Mouse (Mus musculus) adrenal gland, postnatal 10 days (tissue): Measurements from ENCODE around the gene Ankrd33. TPM values are rescaled to one million over a fixed set of nuclear protein-coding genes. Genes with fewer than 3 reads are reported as not detected.
A peak's percentile ranks its signal among the peaks of the same experiment; 100 is the strongest.

Experiments used
- DNase-seq: peaks from one replicate; pipeline ENCODE4 v3.0.0; 2021; ENCODE audit warnings: mixed read lengths
- total RNA-seq, 2 experiments: library from RNA; stranded (reverse); gene quantifications; 2 replicates each; pipeline ENCODE4 v1.2.3; 2021

Ankrd33 gene
- total RNA-seq, 2 experiments from 2014 or later: 0.24 to 0.33 TPM

DNA sequence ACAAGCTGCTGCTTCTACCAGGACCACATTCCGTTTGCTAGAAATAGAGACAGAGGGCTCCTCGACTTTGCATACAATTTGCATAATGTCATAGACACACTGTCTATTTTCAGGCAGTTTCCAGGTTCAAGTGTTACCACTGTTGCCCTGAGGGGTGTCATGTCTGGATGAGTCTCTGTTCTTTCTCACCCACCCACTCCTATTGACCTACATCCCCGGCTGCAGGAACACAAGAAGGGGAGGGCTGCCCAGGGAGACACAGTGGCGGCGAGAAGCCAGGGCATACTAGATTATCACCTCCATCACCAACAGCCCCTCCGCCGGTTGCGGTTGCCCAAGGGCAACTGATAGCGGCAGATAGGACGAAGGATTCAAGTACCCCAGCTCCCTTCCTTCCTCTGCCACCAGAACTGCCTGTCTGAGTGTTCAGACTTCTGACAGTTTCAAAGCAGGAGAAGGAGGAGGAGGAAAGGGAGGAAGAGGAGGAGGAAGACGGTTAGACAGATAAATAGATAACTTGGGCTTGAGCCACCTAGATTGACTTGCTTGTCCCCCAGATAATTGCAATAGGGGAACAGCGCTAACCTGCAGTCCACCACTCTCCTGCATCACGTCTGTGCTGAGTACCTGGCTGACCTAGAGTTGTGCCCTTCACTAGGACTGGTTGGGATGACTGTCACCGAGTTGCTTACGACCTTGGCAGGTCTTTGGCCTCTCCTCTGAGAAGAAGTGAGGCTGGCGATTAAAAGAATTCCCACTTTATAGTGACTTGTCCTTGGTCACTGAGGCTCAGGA, 31.8 kb downstream of the Ankrd33 start:
- no peak for DNase-seq

GRCm38 (mm10) chr15:101147910-101148273, 32.3 kb downstream of the Ankrd33 start:
- no peak for DNase-seq

DNA sequence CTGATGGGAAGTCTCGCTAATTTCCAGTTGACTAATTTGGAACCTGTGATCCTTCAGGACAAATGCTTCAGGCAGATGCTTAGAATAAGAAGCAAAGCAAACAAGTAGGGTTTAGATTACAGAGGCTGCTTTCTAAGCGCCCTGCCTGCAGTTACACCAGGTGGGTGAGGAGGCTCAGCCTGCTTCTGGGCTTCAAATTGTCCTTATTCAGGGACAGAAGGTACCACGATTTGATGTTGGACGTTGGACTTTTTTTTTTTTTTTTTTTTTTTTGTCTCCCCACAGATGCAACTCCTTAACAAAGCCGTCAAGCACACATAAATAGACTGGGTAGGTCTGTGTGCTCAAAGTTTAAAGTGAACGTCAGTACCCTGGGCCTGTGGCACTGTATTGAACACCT, 33.0 kb downstream of the Ankrd33 start:
- no peak for DNase-seq

- DNase-seq: no peak
Measured at GRCm38 (mm10) chr15:101151409-101152261, 36.1 kb downstream of the Ankrd33 start.

- DNase-seq: no peak
Measured at GRCm38 (mm10) chr15:101154700-101155616, 39.4 kb downstream of the Ankrd33 start.

DNA sequence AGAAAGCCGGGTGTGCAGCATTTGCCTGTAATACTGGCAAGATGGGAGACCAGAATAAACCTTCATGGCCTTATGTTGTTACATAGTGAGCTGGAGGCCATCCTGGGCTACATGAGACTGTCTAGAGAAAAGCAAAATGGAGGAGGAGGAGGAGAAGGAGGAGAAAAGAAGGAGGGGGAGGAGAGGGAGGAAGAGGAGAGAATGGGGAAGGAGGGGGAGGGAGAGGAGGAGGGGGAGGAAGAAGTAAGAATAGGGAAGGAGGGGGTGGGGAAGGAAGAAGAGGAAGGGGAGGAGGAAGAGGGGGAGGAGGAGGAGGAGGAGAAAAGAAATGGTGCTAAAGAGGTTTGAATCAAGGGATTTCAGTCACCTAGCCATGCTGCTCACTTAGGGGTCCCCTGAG, 44.6 kb downstream of the Ankrd33 start:
- no peak for DNase-seq

DNA sequence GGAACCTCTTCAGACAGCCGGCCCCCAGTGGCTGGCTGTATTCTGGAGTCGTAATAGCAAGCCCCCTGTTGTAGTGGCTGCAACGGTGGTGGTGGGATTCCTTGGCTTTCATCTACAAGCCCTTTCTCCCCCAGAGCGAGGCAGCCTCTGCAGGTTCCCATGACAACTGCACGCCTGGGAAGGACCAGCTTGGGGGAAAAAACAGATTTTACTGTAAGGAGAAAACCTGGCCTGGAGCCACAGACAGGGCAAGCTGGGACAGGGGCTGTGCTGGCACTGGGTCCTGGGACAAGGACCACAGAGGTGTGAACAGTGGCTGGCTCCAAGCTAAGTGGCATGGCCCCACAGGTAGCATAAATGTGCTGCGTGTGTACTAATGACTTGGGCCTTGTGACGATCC, 45.0 kb downstream of the Ankrd33 start:
- DNase-seq: no peak

DNA sequence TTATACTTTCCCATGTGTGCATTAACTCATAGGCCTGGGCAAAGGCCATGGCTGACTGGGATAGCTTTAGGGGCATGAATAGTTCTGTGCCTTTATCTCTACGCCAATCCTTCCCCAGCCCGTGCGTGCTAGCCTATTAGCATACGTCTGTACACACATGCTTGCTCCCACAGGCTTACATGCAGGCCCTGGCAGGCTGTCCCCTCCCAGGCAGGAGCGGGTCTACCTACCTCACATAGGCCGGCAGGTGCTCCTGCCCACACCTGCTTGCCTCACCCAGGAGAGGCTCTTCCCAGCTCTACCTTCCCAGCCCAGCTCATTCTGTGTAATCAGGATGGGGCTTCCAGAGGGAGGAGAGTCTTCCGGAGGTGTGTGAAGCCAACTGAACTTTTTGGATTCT, 46.0 kb downstream of the Ankrd33 start:
- DNase-seq: no peak

- peak; percentile 60 for DNase-seq
Measured at GRCm38 (mm10) chr15:101163056-101163458, 47.5 kb downstream of the Ankrd33 start.

- peak; percentile 51 for DNase-seq
Measured at GRCm38 (mm10) chr15:101163854-101164253, 48.3 kb downstream of the Ankrd33 start.

DNA sequence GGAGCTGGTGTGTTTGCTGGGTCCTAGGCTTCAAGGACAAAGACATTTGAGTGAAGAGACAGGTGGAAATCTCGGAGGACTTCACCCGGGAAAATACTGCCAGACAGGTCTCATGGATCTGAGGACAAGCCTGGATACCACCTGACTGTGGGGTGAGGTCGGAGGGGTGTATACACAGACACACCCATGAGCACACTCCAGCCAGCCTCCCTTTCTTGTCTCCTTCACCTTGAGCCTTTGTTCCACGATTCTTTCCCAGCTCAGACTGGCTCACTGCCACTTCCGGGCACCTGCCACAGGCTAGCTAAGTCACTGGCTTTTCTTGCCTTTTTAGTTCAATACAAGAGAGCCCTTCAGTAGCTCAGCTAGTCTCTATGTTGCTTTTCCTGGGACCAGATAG, 48.7 kb downstream of the Ankrd33 start:
- no peak for DNase-seq

DNA sequence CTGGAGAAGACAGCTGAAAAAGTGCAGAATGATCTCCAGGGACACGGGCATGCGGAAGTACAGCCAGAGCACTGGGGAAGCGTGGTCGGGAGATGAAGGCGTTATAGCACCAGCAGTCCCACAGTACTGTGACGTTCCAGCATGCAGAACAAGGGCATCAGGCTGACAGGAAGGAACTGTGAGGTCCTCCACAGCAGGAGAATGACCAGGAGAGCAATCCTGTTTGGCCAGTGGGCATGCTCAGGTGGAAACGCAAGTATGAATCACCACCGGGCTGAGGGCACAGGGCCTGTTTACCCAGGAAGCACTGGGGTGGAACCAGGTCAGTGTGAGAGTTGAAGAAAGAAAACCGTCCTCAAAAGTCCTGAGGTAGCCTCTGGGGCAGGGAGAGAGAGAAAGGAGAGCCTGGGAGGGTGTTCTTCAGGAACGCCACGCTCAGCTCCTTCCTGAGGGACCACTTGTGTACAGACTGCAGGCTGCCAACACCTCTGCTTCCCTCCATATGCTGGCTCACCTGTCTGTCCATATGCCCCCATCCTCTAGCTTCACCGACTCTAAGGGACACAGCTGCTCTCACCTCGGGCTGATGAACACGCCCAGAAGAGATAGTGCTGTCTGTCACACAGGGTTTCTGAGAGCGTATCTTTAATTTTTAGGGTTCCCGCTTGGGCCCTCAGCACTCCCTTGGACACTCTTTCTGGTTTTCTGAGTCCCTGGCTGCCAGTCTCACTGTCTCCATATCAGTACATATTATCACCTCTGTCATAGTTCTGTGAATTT, 50.3 kb downstream of the Ankrd33 start:
- DNase-seq: no peak

- DNase-seq: no peak
Measured at GRCm38 (mm10) chr15:101167553-101167952, 52.0 kb downstream of the Ankrd33 start.

Other genes with a start within 250 kb of the Ankrd33 start
- gene Scn8a, start 245.9 kb upstream of the Ankrd33 start, total RNA-seq: 1 to 10 TPM; 2.5 to 5.6 TPM
- under 1 TPM in 1 of 2 experiments, not detected in 1; 0.33 TPM for gene Gm47841, start 68.4 kb upstream of the Ankrd33 start, total RNA-seq
- gene Fignl2, start 37.2 kb upstream of the Ankrd33 start, total RNA-seq: 10 to 100 TPM in 1 of 2 experiments, 1 to 10 TPM in 1; 8.4 to 11.0 TPM
- gene Acvrl1, start 12.8 kb downstream of the Ankrd33 start, total RNA-seq: 10 to 100 TPM; 19.5 to 19.8 TPM
- gene Acvr1b, start 58.3 kb downstream of the Ankrd33 start, total RNA-seq: 10 to 100 TPM; 10.8 to 13.4 TPM
- 10 to 100 TPM; 16.4 to 24.0 TPM for gene Grasp, start 108.4 kb downstream of the Ankrd33 start, total RNA-seq
- gene Nr4a1, start 138.5 kb downstream of the Ankrd33 start, total RNA-seq: 100 to 1,000 TPM in 1 of 2 experiments, 10 to 100 TPM in 1; 95.8 to 589 TPM
- gene Atg101, start 168.5 kb downstream of the Ankrd33 start, total RNA-seq: 100 to 1,000 TPM in 1 of 2 experiments, 10 to 100 TPM in 1; 36.6 to 103 TPM
- gene 6030408B16Rik, start 177.5 kb downstream of the Ankrd33 start, total RNA-seq: 1 to 10 TPM; 1.0 to 2.4 TPM